In genomic region chr6:126907876-126908275, GRCm38 (mm10) we compare ENCODE assay signal across 34 mouse cellular contexts. TPM values are rescaled to one million over a fixed set of nuclear protein-coding genes. Genes with fewer than 3 reads are reported as not detected.
"Had no signal": no experiment of that assay in that cellular context is flagged by ENCODE, and none has a peak within 500 bp of the region (broad histone marks: within the 10 kb centered on the region; RNA-seq: fewer than 3 reads in every experiment).

No protein-coding gene starts in this region.

- H3K27ac ChIP-seq: heart, embryonic 10.5 days; heart, embryonic 13.5 days; heart, embryonic 15.5 days; hindbrain, embryonic 13.5 days; hindbrain, embryonic 15.5 days; hindbrain, postnatal 0 days; kidney, embryonic 15.5 days; kidney, postnatal 0 days; layer of hippocampus, adult 2 months; left cerebral cortex, adult 2 months; limb, embryonic 10.5 days; limb, embryonic 12.5 days; liver, embryonic 13.5 days had no signal

- H3K9me3 ChIP-seq: heart, embryonic 10.5 days; heart, embryonic 13.5 days; heart, embryonic 15.5 days; hindbrain, embryonic 13.5 days; hindbrain, embryonic 15.5 days; kidney, embryonic 15.5 days; limb, embryonic 10.5 days; limb, embryonic 12.5 days; liver, embryonic 13.5 days had no signal

- H3K4me1 ChIP-seq: heart, embryonic 10.5 days; heart, embryonic 13.5 days; heart, embryonic 15.5 days; hindbrain, embryonic 13.5 days; hindbrain, embryonic 15.5 days; kidney, embryonic 15.5 days; limb, embryonic 10.5 days; limb, embryonic 12.5 days; liver, embryonic 13.5 days had no signal

- ATAC-seq: hindbrain, postnatal 0 days; intestine, embryonic 16.5 days had no signal

- H3K4me2 ChIP-seq: heart, embryonic 13.5 days; heart, embryonic 15.5 days; hindbrain, embryonic 13.5 days; hindbrain, embryonic 15.5 days; kidney, embryonic 15.5 days; limb, embryonic 12.5 days; liver, embryonic 11.5 days; liver, embryonic 13.5 days had no signal

- H3K36me3 ChIP-seq: heart, embryonic 10.5 days; heart, embryonic 13.5 days; heart, embryonic 15.5 days; hindbrain, embryonic 13.5 days; hindbrain, embryonic 15.5 days; kidney, embryonic 15.5 days; limb, embryonic 10.5 days; limb, embryonic 12.5 days; liver, embryonic 13.5 days had no signal

- H3K27me3 ChIP-seq: heart, embryonic 13.5 days; heart, embryonic 15.5 days; hindbrain, embryonic 13.5 days; hindbrain, embryonic 15.5 days; kidney, embryonic 15.5 days; limb, embryonic 12.5 days; liver, embryonic 13.5 days had no signal

- DNase-seq: gastrocnemius, postnatal 14 days; gastrocnemius, postnatal 36 days; heart, adult 18-20 months; heart, postnatal 14 days; heart, postnatal 36 days; kidney, adult 11 months; kidney, adult 2 months; kidney, adult 9 months; kidney, postnatal 14 days; kidney, postnatal 4 days; liver; liver, embryonic 13.5 days had no signal

- H3K4me3 ChIP-seq: heart, embryonic 10.5 days; heart, embryonic 13.5 days; heart, embryonic 15.5 days; hindbrain, embryonic 13.5 days; hindbrain, embryonic 15.5 days; kidney, embryonic 15.5 days; layer of hippocampus, adult 2 months; left cerebral cortex, adult 2 months; limb, embryonic 10.5 days; limb, embryonic 12.5 days; liver, embryonic 13.5 days had no signal

- H3K9ac ChIP-seq: heart, embryonic 13.5 days; heart, embryonic 15.5 days; hindbrain, embryonic 13.5 days; hindbrain, embryonic 15.5 days; kidney, embryonic 15.5 days; limb, embryonic 12.5 days; liver, embryonic 13.5 days had no signal

RNA-seq across cellular contexts. Expression of gene Dyrk4, which starts 13.8 kb away (rescaled TPM):
- total RNA-seq: gastrocnemius, adult 18-20 months; gastrocnemius, adult 8-10 months; gastrocnemius, postnatal 14 days; gastrocnemius, postnatal 36 days; heart, adult 18-20 months; heart, adult 8-10 months; heart, postnatal 14 days; heart, postnatal 36 days; hematopoietic stem cell, adult 5-6 weeks; hindbrain, postnatal 0 days; left cerebral cortex, adult 2 months had no signal
- polyA plus RNA-seq: gonadal fat pad, adult 2 months; heart, embryonic 10.5 days; heart, embryonic 13.5 days; heart, embryonic 15.5 days; hindbrain, embryonic 11.5 days; hindbrain, embryonic 15.5 days; intestine, embryonic 14.5 days; intestine, embryonic 16.5 days; kidney, adult 2 months; kidney, embryonic 15.5 days; kidney, postnatal 0 days; limb, embryonic 10.5 days; limb, embryonic 12.5 days; liver, embryonic 11.5 days; liver, embryonic 13.5 days had no signal

RNA-seq across cellular contexts. Expression of gene Akap3, which starts 55.0 kb away (rescaled TPM):
- total RNA-seq: gastrocnemius, adult 18-20 months; gastrocnemius, adult 8-10 months; gastrocnemius, postnatal 14 days; gastrocnemius, postnatal 36 days; heart, adult 18-20 months; heart, adult 8-10 months; heart, postnatal 14 days; heart, postnatal 36 days; hematopoietic stem cell, adult 5-6 weeks; hindbrain, postnatal 0 days had no signal
- polyA plus RNA-seq: heart, embryonic 10.5 days; heart, embryonic 13.5 days; heart, embryonic 15.5 days; heart, postnatal 0 days; hindbrain, embryonic 15.5 days; intestine, embryonic 16.5 days; kidney, postnatal 0 days; limb, embryonic 10.5 days; limb, embryonic 12.5 days; liver, embryonic 11.5 days; liver, embryonic 13.5 days had no signal
